Mouse (Mus musculus) spleen, postnatal 10 days (tissue): ENCODE results near the gene Ces1b.

ENCODE experiments used
- DNase-seq, 2 experiments: peaks; one replicate each; pipeline ENCODE4 v3.0.0; 2021 to 2022; ENCODE audit warnings: low spot score in 2 of 2

The Ces1b gene

GRCm38 (mm10) chr8:93010286-93010685, 69.5 kb downstream of the Ces1b start:
- DNase-seq, result no peak
